Mouse (Mus musculus) C2C12 (cell line): Measurements from ENCODE around the gene Nudt1.

ENCODE experiments used
- CTCF ChIP-seq: IDR thresholded peaks from one replicate; pipeline ENCODE4 v1.5.1; 2011; ENCODE audit not compliant: control insufficient read depth, insufficient read depth, insufficient read length
- MYOD1 ChIP-seq: IDR thresholded peaks from one replicate; pipeline ENCODE4 v1.6.1; 2011; ENCODE audit warnings: low read depth; ENCODE audit not compliant: control insufficient read depth, insufficient read length

- TF ChIP-seq MYOD1 (no peak), CTCF (no peak)
Measured at GRCm38 (mm10) chr5:140345244-140345643, 23.8 kb downstream of the Nudt1 start.
